Mouse (Mus musculus) thymus, adult 2 months (tissue): ENCODE measurements around the gene Acta1.

Experiments used
- CTCF ChIP-seq: fragments of 200-500 bp; IDR thresholded peaks from 2 replicates; pipeline ENCODE4 v1.5.1; 2012; ENCODE audit warnings: mild to moderate bottlenecking, control low read depth, low read length, moderate library complexity, borderline replicate concordance; ENCODE audit not compliant: control insufficient read depth, poor library complexity, insufficient read depth; ENCODE audit errors: extremely low read depth
- POLR2A ChIP-seq: fragments of 200-500 bp; IDR thresholded peaks from 2 replicates; pipeline ENCODE4 v1.6.1; 2012; ENCODE audit warnings: mild to moderate bottlenecking, low read length, control low read depth, moderate library complexity; ENCODE audit not compliant: control insufficient read depth, poor library complexity, insufficient read depth; ENCODE audit errors: extremely low read depth

DNA sequence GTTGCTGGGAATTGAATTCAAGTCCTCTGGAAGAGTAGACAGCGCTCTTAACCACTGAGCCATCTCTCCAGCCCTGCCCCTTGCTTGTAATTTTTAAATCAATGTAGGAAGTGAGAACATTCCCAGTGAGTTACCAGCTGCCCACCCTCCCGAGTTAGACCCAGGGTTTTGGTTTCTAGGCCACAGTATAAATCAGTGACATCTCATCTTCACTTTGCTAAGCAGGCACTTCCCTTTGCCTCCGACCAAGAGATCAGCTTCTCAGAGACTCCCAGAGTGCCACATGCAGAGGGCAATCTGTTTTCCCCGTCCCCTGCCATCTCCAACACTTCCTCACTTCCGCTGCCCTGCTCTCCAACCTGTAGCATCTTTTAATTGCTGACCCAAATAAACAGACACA is 4.0 kb upstream of the Acta1 start:
- TF ChIP-seq CTCF (no peak), POLR2A (no peak)
